Mouse (Mus musculus): ENCODE data around the gene Pdzk1ip1. TPM values are rescaled to one million over a fixed set of nuclear protein-coding genes. Genes with fewer than 3 reads are reported as not detected.
A peak's percentile ranks its signal among the peaks of the same experiment; 100 is the strongest.

Gene Pdzk1ip1
- total RNA-seq, 2 experiments from 2014 or later = 28.7 to 34.2 TPM

DNA sequence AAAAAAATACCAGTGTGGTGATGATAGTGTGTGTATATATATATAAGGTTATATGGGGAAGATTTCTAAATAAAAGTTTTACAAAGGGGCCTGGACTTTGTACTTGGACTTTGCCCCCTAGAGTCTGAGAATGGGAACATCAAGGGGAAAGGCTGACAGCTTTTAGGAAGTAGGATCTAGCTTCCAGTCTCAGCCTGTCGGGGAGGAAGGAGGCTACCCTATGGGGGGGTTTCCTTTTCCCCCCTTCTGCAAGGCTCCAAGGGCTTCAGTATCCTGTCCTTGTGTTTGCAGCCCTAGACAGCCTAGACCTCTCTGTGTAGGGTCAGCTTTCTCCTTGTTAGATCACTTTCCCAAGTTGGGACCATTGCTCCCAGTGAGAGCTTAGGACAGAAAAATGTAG is 16.8 kb upstream of the Pdzk1ip1 start:
- ATAC-seq (replicated peaks; ENCODE audit: low FRiP score, low TSS enrichment, poor library complexity, severe bottlenecking) = 0 out of 2 replicates have a peak, but pooled peaks have one; percentile 35

DNA sequence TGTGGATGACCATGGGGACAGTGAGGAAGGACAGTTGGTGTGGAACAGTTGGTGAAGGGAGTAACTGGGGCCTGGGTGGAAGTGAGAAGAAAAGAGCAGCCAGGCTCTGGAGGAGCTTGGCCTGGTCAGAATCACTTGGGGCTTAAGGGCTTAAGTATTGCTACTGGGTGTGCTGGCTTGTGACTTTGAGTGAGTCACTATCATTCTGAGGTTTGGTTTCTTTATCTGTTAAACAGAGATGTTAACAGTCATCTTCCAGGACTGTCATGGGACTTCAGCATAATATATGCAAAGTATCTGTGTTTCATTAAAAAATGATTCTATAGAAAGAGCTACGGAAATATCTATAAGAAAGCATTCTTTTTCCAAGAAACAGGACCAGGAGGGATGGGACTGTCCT is 13.7 kb upstream of the Pdzk1ip1 start:
- no peak for ATAC-seq (replicated peaks; ENCODE audit: low FRiP score, low TSS enrichment, poor library complexity, severe bottlenecking)

DNA sequence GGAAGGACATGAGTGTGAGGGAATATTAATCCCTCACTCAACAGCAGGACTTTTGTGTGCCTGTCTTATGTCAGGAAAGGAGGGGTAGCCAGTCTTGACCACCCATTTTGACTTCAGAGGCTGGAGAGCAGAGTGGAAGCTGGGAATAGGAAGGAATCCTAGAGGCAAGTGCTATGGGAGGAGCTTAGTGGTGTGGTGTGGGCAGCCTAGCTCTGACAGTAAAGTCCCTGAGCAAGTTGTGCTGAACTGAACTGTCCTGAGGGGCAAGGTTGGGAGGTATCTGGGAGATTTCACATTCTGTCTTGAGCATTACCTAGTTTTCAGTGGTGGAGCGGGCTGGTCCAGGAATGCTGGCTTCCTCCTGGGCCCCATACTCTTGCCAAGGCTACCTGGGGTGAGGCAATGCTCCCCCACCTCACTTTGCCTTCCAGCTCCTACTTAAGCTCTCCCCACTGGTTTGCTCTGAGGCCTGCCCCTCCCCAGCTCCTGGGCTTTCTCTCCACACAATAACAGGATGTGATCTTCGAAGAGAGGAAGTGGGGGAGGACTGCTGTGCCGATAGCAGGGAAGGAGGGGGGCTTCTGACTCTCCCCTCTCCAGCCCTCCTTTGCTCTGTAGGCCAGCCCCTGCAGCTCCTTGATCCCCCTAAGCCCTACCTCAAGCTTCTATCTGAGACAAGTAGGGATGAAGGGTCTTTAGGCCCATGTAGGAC is 13.1 kb upstream of the Pdzk1ip1 start:
- ATAC-seq (replicated peaks; ENCODE audit: low FRiP score, low TSS enrichment, poor library complexity, severe bottlenecking) = 0 out of 2 replicates have a peak, but pooled peaks have one; percentile 6

DNA sequence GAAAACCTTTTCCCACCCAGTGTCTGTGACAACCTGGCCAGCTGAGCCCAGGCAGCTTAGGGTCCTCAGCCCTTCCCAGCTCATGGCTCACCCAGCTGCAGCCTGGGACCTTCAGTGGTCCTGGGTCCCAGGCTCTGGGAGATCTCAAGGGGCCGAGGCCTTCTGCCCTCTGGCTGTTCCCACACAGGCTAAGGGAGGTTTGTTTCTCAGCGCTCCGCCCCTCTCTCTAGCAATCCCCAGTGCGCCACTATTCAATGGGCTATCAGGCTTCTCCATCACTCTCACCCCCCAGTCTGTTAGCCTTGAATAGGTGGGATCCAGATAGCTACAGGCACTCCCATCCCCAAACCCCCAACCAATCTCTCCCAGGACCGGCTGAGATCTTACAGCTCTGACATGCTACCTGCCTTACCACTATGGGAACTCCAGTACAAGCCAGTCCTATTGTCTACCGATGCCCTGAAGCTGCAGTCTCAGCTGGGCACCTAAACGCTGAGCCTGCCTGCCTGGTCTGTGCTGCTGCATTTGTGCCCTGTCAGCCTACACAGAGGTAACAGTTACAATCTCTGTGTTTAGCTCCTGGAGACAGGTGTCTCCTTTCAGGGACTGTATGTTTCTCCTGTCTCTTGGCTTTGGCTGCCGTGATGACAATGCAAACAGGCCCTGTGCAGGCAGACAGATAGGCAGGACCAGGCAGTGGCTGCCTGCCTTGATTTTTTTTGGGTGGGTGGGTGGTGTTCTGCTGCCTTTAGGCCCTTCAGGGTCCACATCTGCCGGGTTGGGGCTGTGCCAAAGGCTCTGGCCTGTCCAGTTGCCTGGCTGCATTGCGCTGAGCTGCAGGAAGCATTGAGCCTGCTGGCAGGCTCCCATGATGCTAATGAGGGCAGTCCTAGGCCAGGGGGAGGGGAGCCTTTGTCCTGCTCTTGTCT is 9.4 kb upstream of the Pdzk1ip1 start:
- ATAC-seq (replicated peaks; ENCODE audit: low FRiP score, low TSS enrichment, poor library complexity, severe bottlenecking) = peak; percentile 18; the same call in 1 of the 2 replicates

DNA sequence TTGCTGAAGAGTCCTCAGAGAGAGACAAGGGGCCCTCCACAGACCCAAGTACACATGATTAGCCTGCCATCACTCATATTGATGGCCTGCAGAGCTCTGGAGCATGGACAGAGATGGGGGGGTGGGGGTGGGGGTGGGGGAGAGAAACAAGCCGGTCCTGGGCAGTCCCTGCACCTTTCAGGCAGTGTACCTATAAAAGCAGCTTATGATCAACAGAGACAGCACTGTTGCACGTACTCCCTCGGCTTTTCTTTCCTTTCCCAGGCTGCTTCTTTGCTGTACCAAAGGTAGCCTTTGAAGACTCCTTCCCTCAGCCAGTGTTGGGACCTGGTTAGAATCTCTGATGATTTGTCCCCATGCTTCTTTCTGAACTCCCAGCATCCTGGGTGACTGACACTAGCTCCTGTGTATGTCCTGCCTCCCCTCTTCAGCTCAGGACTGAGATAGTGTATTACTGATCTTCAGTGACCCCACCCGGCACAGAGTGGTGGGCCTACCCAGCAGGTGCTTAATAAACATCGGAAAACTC is 8.6 kb upstream of the Pdzk1ip1 start:
- ATAC-seq (replicated peaks; ENCODE audit: low FRiP score, low TSS enrichment, poor library complexity, severe bottlenecking) = no peak

- ATAC-seq (replicated peaks; ENCODE audit: low FRiP score, low TSS enrichment, poor library complexity, severe bottlenecking) = no peak
These were observed 5.5 kb upstream of the Pdzk1ip1 start for GRCm38 (mm10) chr4:115083031-115083430.

DNA sequence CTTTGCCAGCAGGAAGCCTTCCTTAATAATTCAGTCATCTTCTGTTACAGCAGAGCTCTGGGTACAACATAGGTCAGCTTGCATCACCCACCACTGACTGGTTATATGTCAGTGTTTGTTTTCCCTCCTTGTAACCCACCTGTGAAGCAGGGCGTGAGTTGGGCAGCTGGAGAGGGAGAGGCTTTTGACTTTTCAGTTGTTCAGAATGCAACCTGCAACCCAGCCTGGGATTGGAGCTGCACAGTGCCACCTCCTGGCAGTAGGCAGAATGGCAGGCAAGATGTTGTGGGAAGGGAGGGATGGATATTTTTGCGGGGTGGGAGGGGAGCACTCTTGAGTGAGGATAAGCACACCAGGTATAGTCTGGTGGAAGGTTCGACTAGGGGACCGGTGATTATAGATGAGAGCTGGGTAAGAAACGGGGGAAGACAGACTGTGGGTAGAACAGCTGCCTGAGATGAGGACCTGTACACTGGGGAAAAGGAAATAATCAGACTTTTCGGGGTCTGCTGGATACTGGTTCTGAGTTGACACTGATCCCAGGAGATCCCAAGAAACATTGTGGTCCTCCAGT is 2.9 kb upstream of the Pdzk1ip1 start:
- peak; percentile 54 for ATAC-seq (replicated peaks; ENCODE audit: low FRiP score, low TSS enrichment, poor library complexity, severe bottlenecking)

DNA sequence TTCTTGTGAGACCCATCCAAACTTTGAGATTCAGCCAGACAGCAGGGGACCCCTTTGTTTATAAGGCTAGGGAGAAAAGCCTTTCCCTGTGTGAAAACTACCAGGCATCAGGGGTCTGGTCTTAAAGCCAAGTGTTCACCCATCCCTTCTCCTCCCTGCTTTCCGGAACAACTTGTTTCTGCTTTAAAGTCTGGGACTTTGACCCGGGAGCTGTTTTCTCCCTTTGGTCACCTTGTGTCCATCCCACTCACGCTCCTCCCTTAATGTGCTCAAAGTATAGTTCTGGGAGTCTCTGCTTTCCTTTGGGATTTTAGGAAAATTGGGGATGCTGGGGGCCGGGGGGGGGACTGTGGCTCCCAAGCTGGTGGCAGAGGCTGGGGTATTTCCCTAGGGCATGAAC is 2.3 kb upstream of the Pdzk1ip1 start:
- no peak for ATAC-seq (replicated peaks; ENCODE audit: low FRiP score, low TSS enrichment, poor library complexity, severe bottlenecking)

- no peak for ATAC-seq (replicated peaks; ENCODE audit: low FRiP score, low TSS enrichment, poor library complexity, severe bottlenecking)
These were observed 1.6 kb upstream of the Pdzk1ip1 start for GRCm38 (mm10) chr4:115086763-115087415.

- no peak for ATAC-seq (replicated peaks; ENCODE audit: low FRiP score, low TSS enrichment, poor library complexity, severe bottlenecking)
These were observed 2.1 kb downstream of the Pdzk1ip1 start for GRCm38 (mm10) chr4:115090592-115090991.

- no peak for ATAC-seq (replicated peaks; ENCODE audit: low FRiP score, low TSS enrichment, poor library complexity, severe bottlenecking)
These were observed 3.3 kb downstream of the Pdzk1ip1 start for GRCm38 (mm10) chr4:115091806-115092205.

GRCm38 (mm10) chr4:115093331-115093864 is 4.9 kb downstream of the Pdzk1ip1 start:
- ATAC-seq (replicated peaks; ENCODE audit: low FRiP score, low TSS enrichment, poor library complexity, severe bottlenecking) = no peak

DNA sequence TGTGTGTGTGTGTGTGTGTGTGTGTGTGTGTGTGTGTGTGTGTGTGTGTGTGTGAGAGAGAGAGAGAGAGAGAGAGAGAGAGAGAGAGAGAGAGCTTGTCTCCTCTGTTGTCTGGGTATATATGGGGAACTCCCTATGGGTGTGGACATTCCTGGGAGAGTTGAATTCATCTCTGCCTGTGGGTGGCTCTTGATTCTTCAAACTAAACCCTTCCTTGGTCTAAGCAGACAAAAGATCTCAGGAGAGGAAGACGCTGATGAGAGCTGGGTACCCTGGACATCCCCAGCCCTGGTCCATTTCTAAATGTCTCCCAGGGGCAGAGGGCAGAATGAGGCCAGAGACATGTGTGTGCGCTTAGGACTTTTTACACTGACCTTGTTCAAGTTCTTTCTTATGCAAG is 5.5 kb downstream of the Pdzk1ip1 start:
- no peak for ATAC-seq (replicated peaks; ENCODE audit: low FRiP score, low TSS enrichment, poor library complexity, severe bottlenecking)

- ATAC-seq (replicated peaks; ENCODE audit: low FRiP score, low TSS enrichment, poor library complexity, severe bottlenecking) = peak; percentile 75
These were observed 7.3 kb downstream of the Pdzk1ip1 start for GRCm38 (mm10) chr4:115095671-115096434.

DNA sequence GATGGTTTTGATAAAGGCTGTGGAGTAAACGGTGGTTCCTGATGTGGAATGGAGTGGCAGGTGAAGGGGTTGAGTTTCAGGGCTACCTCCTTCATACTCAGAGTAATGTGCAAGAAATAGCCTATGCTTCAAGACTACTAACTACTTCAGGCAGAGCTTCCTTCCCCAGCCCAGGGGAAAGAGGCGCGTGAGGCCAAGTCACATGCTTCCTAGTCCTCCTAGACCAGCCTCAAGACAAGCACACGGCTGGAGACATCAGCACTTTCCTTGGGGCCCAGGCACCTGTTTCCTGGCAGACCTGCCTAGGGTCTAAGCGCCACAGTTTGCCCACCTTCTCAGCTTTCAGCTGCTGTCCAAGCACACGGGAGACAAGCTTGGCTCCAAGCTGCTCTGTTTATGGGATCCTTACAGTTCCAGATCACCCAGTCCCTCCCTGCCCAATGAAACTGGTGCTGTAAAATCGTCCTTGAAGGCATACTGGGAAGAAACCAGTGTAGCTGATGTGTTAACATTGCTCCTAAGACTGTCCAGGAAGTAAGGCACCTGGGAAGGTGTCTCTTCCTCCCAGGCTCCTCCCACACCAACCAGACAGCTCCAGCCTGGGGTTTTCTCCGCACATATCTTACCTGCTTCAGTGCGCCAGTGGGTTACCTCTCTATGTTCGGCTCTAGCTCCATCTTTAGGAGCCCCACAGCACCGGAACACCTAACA is 8.1 kb downstream of the Pdzk1ip1 start:
- ATAC-seq (replicated peaks; ENCODE audit: low FRiP score, low TSS enrichment, poor library complexity, severe bottlenecking) = peak; percentile 30

DNA sequence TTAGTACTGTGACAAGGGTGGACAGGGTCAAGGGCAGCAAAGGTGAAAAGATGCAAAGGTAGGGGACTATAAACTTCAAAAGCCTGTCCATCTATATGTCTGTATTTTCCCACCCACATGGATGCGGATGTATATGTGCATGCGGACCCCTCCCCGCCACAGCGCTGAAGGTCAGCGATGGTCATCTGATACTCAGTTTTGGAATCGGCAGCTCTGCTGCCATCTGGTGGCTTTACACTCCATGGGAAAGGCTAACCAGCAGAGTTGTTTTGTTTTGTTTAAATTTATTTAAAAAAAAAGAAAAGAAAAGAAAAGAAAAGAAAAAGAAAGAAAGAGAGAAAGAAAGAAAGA is 8.6 kb downstream of the Pdzk1ip1 start:
- no peak for ATAC-seq (replicated peaks; ENCODE audit: low FRiP score, low TSS enrichment, poor library complexity, severe bottlenecking)

DNA sequence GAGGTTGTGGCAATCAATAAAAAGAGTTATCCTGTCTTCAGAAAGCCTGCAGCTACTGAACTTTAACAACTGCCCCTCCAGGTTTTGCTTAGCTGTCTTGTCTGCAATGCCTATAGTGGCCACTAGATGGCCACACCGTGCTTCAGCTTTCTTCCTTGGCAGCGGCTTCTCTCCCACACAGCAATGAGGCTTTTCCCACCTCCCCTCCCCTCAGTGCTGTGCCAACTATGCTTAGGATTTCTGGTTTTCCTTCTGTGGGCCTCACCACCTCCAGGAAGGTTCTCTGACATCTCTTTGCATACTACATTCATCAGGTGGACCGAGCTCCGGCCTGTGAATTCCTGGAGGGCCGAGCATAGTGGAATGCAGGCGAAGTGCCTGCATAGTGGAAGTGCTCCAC is 13.2 kb downstream of the Pdzk1ip1 start:
- ATAC-seq (replicated peaks; ENCODE audit: low FRiP score, low TSS enrichment, poor library complexity, severe bottlenecking) = peak; percentile 65

DNA sequence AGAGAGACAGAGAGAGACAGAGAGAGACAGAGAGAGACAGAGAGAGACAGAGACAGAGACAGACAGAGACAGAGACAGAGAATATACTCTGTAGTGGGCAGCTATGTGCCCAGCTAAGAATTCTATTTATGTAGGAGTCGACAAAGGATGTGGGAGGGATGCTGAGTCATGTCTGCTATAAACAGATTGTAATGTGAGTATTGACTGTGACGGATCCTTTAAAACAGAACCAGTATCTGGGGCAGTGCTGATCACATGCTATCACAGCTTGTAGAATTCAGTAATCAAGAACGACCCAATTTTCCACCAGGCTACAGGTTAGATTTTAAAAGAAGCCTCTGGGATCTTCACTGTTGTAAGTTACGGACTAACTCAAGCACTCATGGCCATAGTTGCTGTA is 15.0 kb downstream of the Pdzk1ip1 start:
- peak; percentile 73 for ATAC-seq (replicated peaks; ENCODE audit: low FRiP score, low TSS enrichment, poor library complexity, severe bottlenecking)
